Mouse (Mus musculus): ENCODE measurements at regions not wholly inside any gene's neighbourhood (a gene's known extent, or its start where the extent isn't known, plus 50 kb on each side); places are given as distances from the start of the nearest gene placed in this dataset.

GRCm38 (mm10) chr2:10736696-10737457, 366.6 kb downstream of the Sfmbt2 start:
- TF ChIP-seq TCF3 (IDR thresholded peaks at IDR 0.05; ENCODE audit: insufficient read length, low read depth) (no peak), MAX (IDR thresholded peaks at IDR 0.05; ENCODE audit: low read depth) (no peak), USF1 (IDR thresholded peaks at IDR 0.05; ENCODE audit: low read depth) (no peak), POLR2AphosphoS2 (IDR thresholded peaks at IDR 0.05; ENCODE audit: insufficient read length, low read depth) (no peak), POLR2A (IDR thresholded peaks at IDR 0.05; ENCODE audit: insufficient read length, low read depth) (no peak), SRF (IDR thresholded peaks at IDR 0.05; ENCODE audit: control insufficient read depth, insufficient read length, low read depth) (no peak), E2F4 (IDR thresholded peaks at IDR 0.05; ENCODE audit: insufficient read depth) (no peak)
